Mouse (Mus musculus) stomach, adult 2 months (tissue): ENCODE data around the gene Slc2a8. TPM values are rescaled to one million over a fixed set of nuclear protein-coding genes. Genes with fewer than 3 reads are reported as not detected.

Experiments used
- polyA plus RNA-seq: library from polyadenylated mRNA; depleted of rRNA; stranded (reverse); fragments of >200 nt; gene quantifications from 2 replicates; pipeline ENCODE4 v1.2.3, GENCODE M21; 2012; rRNA removed

The Slc2a8 gene
- 90.7 and 198 TPM in 2 replicates for polyA plus RNA-seq

GRCm38 (mm10) chr2:32981725-32982271 lies at the start of gene Slc2a8:
TSS of gene Slc2a8 (minus strand) at chr2:32982083.

GRCm38 (mm10) chr2:32961192-32961995 lies 20.5 kb downstream of the Slc2a8 start, which contains the start of the genes Rpl12 and Lrsam1:
TSS of gene Rpl12 (plus strand) at chr2:32961559.
TSS of gene Lrsam1 (minus strand) at chr2:32961614.

Other genes starting within 250 kb of the Slc2a8 start
- 0.15 TPM in 1 of 2 replicates, not detected in the other for gene 6330409D20Rik, start 241.1 kb downstream of the Slc2a8 start, polyA plus RNA-seq
- gene Tor2a, start 224.8 kb downstream of the Slc2a8 start, polyA plus RNA-seq, result 45.8 and 55.4 TPM in 2 replicates
- gene Ttc16, start 206.4 kb downstream of the Slc2a8 start, polyA plus RNA-seq, result 0.16 and 0.66 TPM in 2 replicates
- gene Ptrh1, start 206.3 kb downstream of the Slc2a8 start, polyA plus RNA-seq, result 15.0 and 18.2 TPM in 2 replicates
- gene Cfap157, start 197.7 kb downstream of the Slc2a8 start, polyA plus RNA-seq, result not detected in 2 replicates
- 2.1 and 2.5 TPM in 2 replicates for gene Stxbp1, start 134.8 kb downstream of the Slc2a8 start, polyA plus RNA-seq
- 59.8 and 60.1 TPM in 2 replicates for gene Fam129b, start 106.0 kb downstream of the Slc2a8 start, polyA plus RNA-seq
- 111 and 134 TPM in 2 replicates for gene Rpl12, start 20.5 kb downstream of the Slc2a8 start, polyA plus RNA-seq
- 7.1 and 8.3 TPM in 2 replicates for gene Lrsam1, start 20.5 kb downstream of the Slc2a8 start, polyA plus RNA-seq
- gene Garnl3, start 149.6 kb upstream of the Slc2a8 start, polyA plus RNA-seq, result 2.4 and 3.5 TPM in 2 replicates
- gene Angptl2, start 234.0 kb upstream of the Slc2a8 start, polyA plus RNA-seq, result 15.9 and 21.6 TPM in 2 replicates